Mouse (Mus musculus) cerebral cortex, adult 2 months (tissue): ENCODE measurements around the gene Atxn1.

ENCODE experiments used
- WGBS: fragments of 180-500 bp; shearing (Covaris S2); methylation state at CpG from one replicate; pipeline ENCODE4 v1.1.7; 2018; 5-methylcytosine and 5-hydroxymethylcytosine counted together

The Atxn1 gene

DNA sequence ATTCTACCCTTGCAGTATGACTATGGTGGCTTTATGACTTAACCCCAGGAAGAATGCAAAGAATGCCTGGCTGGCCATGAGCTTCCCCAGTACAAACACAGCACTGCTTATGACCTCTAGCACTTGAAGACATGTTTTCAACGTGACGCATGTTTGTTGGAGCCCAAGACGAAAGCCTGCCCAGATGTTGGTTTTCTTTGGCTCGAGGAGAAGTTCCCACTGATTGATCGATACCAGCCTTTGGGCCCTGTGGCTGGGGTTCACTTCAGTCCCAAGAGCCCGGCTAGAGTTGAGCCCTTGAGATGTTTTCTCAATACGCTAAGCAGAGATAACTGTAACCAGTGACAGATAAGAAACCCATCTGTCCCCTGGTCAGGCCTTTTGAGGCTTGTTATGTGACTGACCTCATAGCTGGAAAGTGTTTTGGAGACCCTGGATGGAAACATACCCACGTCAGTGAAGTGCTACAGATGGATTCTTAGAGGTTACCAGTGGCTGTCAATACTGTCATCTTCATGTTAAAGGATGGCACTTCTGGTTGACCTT, 337.5 kb downstream of the Atxn1 start:
- 83% methylated on average over 8 of the region's 8 CpGs for whole genome bisulfite sequencing

DNA sequence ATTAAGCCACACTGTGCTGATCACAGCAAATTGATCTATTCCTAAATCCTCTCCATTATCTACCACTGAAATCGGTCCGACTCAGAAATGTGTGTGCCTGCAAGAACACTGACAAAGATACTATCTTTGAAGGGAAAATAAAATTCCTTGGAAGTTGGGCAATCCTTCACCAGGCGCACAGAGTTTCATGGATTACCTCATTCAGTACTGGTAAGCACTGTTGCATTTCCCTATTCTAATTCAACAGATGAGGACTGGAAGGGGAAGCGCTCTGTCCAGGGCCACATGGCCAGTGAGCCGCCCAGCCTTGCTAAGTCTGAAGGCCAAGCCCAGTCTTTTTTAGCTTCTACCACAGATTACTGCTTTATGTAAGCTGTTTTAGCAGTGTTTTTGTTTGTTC, 339.1 kb downstream of the Atxn1 start:
- 89% methylated on average over 5 of the region's 5 CpGs for WGBS

DNA sequence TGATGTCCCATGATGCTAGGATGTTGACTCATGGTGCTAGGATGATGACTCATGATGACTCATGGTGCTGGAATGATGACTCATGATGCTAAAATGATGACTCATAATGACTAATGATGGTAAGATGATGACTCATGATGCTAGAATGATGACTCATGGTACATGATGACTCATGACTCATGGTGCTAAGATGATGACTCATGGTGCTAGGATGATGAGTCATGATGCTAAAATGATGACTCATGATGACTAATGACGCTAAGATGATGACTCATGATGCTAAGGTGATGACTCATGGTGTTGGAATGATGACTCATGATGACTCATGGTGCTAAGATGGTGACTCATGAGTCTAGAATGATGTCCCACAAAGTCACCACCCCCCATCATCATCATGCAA, 341.0 kb downstream of the Atxn1 start:
- WGBS = 43% methylated on average over 1 of the region's 1 CpGs

DNA sequence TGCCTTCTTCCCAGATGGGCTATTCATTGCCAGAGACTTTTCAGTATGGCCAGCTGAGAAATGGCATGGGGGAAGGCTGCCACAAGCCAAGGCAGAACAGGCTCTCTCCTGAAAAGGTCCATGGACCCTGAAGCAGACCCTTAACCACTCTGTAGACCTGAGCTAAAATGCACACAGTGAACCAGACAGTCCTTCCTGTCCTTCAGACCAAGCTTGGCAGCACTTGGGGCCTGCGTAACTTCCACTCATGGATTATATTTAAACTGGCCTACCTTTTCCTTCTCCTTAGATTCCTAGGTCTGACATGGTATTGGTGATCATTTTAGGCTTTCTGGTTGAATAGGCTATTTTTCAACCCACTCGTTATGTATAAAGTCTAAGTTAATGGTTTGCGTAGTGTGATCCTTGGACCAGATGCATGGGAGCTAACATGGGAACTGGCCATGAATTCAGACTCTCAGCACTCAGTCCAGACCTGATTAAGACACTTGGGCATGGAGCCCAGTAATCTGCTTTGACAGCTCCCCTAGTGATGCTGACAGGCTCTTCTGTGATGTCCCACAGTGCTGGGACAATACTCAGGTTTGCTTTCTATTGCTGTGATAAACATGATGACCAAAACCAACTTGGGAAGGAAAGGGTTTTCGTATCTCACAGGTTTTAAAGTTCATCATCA, 341.8 kb downstream of the Atxn1 start:
- 88% methylated on average over 4 of the region's 4 CpGs for WGBS

DNA sequence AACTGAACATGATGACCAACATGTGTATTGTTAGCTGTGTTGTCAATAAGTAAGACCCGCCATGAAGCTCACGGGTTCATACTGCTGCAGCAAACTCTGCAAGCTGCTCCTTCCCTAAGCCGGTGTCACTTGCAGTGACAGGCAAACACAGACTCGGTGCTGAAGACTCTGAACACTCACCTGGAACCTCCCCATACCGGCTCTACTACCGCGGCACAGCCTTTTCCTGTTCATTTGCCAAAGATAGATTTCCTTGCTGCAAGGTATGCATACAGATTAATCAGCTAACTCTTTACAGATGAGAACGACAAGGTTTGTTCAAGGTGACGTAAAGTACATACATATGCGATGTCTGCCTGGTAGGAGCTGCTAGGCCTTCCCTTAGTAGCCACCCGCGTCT, 344.1 kb downstream of the Atxn1 start:
- WGBS = 83% methylated on average over 12 of the region's 12 CpGs

DNA sequence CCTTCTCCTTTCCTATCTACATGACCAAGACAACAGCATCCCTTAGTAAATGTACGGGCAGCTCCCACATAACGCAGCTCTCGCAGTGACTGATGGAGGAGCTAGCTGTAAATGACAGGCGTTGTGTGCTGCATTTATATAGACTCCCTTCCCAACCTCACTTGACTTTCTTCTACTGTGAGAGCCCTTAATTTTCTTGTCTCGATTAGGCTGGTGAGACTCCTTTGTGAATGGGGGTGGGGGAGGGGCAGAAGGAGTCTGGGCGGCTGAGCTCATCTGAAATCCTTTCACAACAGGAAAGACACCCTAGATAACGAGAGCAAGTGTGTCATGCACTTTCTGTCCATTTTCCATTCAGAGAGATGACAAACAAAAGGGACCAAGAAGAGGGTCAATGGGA, 344.5 kb downstream of the Atxn1 start:
- WGBS = 60% methylated on average over 7 of the region's 7 CpGs

DNA sequence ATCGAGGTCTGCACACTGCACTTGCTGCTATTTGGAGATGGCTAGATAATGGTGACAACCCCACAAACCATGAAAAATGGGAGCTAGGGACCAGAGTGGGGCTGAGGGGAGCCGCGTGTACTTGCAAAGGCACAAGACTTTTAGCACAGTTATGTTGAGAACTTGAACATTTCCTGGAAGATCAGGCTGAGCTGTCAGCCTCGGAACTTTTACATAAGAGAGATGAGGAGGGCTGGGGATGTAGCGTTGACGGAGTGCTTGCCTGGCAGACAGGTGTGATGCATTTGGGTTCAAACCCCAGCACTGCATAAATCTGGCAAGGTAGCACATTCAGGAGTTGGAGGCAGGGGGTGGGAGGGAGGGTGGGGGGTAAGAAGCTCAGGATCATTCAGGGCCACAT, 346.8 kb downstream of the Atxn1 start:
- 61% methylated on average over 6 of the region's 6 CpGs for whole genome bisulfite sequencing

DNA sequence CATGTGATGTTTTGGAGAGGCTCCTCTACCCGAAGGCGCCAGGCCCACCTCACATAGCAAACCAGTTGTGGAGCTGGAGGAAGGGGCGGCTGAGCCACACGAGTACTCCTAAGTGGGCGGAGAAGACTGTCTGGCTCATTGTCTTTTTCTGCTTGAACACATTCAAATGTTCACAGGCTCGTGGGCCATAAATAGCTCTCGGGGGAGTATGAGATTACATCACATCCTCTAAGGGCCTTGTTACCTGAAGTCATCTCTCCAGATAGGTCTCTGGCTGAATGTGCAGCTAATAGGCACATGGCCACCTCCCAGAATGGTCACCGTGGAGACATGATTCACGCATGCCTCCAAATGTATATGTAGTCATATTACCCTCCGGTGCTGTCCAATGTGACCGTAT, 350.0 kb downstream of the Atxn1 start:
- 37% methylated on average over 11 of the region's 11 CpGs for WGBS

DNA sequence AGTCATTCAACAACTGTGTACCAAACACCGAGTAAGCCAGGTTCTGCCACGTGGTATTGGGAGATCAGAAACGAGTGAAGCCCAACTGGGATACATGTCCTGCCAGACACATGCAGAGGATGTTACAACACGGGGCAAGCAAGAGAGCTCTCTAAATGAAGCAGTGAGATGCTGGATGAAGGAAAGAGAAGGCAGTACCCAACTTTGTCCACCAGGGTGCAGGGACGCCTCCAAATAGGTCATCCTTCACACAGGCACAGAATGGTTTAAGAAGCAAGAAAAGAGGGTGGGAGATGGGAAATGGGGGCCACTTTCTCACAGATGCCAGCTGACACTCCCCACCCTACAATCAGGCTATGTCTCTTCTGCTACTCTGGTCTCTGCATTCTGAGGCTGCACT, 351.5 kb downstream of the Atxn1 start:
- WGBS = 22% methylated on average over 5 of the region's 5 CpGs

DNA sequence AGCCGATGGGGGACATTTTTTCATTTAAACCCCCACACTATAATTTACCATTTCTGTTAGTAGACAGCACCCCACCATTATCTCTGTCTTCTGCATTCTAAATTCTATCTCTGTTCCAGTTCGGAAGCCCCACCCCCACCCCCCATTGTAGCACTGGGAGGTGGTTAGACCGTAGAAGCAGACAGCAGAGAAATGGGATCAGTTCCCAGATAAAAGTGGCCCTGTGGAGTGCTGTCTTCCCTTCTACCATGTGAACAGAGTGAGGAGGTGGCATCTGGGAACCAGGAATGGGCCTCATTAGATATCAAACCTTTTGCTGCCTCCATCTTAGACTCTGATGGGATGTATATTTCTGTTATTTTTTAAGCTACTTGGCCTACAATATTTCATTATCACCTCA, 353.3 kb downstream of the Atxn1 start:
- WGBS = 44% methylated on average over 3 of the region's 3 CpGs

DNA sequence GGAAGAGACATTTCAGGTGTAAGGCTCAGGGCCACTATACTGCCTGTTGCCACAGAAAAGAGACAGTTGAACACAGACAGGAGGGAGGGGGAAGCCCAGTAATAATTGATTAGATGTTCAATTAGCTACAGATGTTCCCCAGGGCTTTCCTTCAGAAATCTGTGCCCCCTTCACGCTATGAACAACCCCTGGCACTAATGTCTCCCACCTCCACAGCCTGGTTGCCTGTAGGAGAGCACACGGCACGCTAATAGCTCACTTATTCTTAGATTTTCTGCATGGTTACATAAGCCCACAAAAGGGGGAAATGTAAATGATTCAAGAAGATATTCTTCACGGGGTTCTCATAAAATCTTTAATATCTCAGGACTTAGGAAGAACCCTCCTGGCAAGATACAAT, 355.3 kb downstream of the Atxn1 start:
- WGBS = 56% methylated on average over 4 of the region's 4 CpGs

DNA sequence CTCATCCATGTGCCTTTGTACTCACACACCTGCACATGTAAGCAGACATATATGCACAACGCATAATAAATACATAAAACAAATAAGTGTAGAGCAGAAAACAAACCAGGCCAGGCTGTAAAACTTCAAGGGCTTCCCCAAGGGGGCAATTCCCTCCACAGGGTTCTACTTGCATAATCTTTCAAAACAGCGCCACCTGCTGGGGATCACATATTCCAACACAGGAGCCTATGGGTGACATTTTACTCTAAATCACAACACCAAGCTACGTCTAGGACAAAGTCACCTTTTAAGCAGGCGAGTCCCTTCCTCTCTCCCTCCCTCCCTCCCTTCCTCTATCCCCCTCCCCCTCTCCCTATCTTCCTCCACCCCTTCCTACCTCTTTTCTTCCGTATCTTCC, 356.2 kb downstream of the Atxn1 start:
- WGBS = 88% methylated on average over 5 of the region's 5 CpGs

DNA sequence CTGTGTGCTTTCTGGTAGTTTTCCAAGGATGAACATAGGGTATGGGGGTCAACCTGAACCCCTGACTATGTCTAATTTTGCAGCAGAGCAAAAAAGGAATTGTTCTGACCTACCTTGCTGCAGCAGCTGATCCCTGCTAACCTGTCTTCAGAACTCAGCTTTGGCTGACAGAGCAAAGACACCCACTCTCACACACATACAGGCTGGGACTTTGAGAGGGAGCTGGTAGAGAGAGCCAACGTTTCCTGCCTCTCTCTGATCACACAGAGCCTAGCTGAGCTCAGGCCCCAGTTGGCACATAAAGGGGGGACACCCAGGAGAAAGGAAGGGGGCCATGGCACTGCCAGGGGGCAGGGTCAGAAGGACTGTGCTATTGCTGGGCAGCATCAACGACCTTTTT, 356.9 kb downstream of the Atxn1 start:
- 37% methylated on average over 2 of the region's 2 CpGs for WGBS

DNA sequence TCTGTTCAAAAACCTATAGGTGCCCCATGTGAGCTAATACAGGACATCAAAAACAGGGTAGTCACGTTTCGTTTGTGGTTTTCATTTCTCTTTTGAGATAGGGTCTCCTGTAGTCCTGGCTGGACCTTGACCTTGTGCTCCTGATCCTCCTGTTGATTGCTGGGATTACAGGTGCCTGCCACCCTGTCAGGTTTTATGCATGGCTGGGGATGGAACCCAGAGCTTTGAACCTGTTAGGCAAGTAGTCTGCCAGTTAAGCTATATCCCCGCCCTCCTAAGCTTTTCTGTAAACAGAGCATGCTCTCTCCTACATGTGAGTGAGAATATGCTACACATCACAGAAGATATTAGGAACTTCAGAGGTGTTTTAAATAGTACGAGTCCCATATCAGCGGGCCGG, 361.2 kb downstream of the Atxn1 start:
- WGBS = 93% methylated on average over 6 of the region's 6 CpGs

DNA sequence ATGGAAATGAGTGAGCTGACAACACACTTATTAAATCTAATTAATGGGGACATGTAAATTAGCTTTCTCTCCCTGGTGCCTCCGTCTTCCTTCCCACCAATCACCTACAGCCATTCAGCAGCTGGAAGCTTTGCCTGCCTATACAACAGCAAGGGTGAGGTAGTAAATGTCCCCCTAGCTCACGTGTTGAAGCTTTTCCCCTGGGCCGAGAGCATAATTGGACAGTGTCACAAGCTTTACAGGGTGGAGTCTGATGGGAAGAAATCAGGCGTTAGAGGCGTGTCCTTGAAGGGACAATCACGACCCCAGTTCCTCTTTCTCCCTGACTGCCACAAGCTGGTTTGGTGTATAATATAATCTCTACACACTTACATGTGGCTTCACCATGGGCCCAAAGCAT, 364.4 kb downstream of the Atxn1 start:
- WGBS = 50% methylated on average over 6 of the region's 6 CpGs

DNA sequence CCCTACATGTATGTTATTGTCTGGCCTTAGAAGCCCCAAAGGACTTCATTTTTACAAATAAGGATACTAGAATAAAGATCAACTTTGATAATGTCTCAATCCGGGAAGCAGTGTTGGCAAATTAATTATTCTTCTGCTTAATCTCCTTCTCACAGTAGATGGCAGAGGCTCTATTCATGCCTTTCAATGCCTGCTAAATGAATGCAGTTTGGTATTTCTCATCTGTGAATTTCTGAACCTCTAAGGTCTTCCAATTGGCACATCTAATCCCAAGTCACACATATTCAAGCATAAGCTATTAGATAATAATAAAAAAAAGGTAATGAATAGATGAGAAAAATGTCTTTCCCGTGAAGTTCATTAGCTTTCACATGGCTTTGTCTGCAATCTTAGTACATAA, 365.0 kb downstream of the Atxn1 start:
- WGBS = 62% methylated on average over 2 of the region's 2 CpGs

DNA sequence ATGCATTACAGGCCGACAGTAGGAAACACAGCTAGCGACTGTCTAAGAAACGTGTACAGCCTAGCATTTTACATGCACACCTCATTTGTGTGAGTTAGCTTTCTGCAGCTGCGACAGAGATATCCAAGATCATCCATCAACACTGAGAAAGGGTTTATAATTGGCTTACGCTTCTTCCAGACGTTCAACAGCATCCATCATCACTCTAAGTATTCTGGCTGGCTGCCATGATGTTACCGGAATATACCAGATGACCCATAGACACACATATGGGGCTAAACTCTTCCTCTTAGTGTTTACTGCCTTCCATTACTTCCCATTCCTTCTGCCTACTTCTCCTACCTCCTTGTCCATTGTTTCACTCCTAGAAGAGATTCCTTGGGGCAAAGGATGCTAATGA, 369.4 kb downstream of the Atxn1 start:
- WGBS = 60% methylated on average over 7 of the region's 7 CpGs

DNA sequence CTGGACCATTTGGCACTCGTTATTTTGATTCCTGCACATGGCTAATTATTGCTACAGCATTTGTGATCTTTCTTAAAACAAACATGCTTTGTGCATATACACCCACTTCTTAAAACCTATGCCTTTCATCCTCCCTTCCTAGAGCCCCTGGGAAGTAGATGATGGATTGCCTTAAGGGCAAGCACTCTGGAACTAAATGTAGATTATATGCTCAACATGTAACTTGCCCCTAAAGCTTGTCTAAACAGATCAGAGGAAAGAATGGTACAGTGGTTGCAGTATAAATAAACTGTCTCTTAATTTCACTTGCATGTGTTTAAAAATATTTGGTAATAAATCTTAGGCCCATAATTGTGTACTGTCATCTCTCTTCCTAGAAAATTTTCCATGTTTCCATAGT, 370.9 kb downstream of the Atxn1 start:
- WGBS = 32% methylated on average over 1 of the region's 1 CpGs

DNA sequence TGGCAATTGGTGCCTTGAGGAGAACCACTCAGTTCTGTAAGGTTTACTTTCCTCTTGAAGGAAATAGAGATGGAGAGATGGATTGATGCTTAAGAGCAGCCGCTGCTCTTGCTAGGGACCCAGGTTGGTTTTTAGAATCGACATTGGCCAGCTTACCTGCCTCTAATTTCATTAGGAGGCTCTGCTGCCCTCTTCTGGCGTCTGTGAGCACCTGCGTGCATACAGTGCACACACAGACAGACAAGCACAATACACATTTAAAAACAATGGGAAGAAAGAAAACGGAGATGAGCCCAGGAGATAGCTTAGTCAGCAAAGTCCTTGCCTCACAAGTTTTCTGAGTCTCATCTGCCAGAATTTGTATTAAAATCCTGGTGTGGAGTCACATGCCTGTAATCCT, 381.7 kb downstream of the Atxn1 start:
- 80% methylated on average over 5 of the region's 5 CpGs for WGBS

DNA sequence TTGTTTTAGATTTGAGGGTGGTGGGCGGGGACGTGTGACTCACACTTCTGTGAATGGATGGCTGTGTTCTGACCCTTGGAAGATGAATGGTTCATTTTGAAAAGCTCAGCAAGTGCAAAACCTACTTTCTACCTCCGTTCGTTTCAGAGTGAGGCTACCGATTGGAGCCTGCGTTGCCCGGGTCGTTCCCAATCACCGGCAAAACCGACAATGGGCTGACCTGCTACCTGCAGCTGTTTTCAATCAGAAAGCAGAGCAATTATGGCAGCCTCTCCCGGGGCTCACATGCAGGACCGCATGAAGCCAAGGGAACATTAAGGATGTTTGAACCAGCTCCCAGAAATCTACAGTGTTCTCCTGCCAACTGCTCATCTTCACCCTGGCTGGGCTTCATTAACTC, 382.5 kb downstream of the Atxn1 start:
- 35% methylated on average over 12 of the region's 12 CpGs for WGBS

DNA sequence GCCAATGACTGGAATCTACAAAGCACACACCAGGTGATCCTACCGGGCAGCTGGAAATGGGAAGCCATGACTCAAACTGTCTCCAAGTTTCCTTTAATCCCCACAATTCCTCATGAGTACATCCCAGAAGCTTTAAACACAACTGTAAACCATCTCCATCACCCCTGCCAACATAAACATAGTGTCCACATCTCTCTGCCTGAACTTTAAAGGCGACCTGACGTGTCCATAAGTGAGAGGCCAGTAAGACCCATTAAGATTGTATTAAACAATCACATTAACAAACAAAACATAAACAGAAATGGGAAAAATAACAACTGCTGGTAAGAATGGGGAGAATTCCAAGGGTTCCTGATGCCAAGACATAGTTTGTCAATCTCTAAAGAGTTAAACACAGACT, 385.1 kb downstream of the Atxn1 start:
- 84% methylated on average over 3 of the region's 3 CpGs for WGBS

DNA sequence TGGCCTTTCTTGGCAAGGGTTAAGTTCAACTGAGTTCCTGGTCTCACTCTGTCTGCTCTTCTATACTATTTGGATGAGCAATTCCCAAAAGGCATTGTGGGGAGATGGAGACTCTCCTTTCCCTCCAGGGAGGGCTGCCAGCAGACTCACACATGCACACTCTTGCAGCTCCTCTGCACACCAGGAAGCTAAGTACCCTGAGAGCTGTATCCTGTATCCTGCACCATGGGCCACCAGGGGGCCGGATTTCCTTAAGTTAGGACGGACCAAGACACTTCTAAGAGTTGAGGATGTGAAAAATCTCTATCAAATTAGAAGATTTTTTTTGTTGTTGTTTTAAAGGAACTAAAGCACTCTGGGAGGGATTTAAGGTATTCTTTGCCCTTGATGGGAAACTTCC, 387.0 kb downstream of the Atxn1 start:
- WGBS = 54% methylated on average over 2 of the region's 2 CpGs

DNA sequence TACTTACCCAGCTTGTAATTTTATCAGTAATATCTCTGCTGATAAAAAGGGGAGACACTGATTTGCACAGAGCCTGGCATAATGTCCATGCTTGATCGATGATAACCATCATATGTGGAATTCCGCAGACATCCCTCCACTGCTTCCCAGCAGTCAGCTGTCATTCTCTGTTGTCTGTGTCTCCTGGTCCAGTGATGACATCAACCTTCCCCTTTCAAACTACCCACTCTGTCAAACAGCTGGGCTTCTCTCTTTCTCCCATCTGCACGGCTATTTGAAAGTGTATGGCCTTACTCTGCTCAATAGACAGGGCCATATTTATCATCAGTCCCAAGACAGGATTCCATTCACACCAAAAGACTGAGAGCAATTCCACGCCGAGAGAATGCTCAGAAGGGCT, 387.4 kb downstream of the Atxn1 start:
- WGBS = 59% methylated on average over 5 of the region's 5 CpGs

DNA sequence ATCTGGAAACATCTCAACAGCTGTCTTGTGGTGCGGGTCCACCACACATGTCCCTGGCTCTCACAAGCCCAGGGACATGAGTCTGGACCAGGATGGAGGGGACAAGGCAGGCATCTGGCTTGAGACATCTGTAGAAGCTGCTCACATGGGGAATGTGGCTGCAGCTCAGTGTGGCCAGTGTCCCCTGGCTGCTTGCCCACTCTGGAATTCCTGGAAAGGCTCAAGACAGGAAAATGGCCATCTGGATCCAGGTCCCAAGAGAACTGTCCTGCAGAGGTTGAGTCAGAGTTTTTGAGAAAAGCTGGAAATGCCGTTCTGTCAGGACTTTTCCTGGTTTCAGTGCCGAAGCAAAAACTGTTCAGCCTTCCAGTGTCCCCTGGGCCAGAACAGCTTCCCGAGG, 388.6 kb downstream of the Atxn1 start:
- WGBS = 63% methylated on average over 4 of the region's 4 CpGs
